Mouse (Mus musculus): ENCODE results near the gene Tfap2d. TPM values are rescaled to one million over a fixed set of nuclear protein-coding genes. Genes with fewer than 3 reads are reported as not detected.

Tfap2d gene
- polyA plus RNA-seq, 1 experiment from 2014 or later: 9.6 TPM

DNA sequence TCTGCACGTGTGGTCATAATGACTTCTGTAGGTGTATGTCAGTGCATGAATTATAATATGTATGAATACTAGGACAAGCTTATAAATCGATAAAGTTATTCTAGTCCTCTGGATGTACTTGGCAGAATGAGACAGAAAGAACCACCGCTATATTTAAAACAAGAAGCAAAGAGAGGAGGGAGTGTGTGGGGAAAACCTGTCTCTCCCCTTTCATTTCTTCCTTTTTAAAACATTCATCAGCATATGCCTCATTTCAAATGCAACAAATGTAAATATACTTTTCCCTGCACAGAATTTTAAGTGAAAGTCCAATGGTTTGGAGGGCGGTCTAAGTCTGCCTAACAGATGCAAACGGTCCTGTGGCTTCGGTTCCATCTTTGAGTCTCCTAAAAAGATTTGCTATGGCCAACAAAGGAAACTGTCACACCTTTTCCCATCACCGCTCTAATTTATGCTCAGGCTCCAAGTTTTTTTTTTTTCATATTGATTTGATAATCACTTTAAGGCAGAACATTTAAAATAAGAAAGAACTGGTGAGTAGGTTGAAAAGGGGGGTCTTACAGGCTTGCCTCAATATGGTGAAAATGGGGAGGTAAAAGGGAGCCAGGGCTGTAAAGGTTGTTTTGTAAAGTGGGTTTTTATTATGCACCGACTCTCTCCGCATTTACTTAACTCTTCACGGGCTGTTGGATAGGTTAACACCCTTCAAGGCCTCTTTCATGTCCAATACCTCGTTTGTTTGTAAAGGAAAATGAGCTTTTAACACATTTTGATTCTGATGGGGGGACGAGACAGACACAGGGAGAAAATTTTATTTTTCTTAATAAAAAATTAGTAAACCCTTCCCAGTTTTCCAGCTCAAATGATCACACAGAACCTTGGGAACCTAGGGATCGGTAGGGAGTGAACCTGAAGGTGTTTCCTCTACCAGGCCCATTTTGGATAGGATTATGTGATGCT lies 4.3 kb downstream of the Tfap2d start:
- ATAC-seq (peak; percentile 19), DNase-seq (ENCODE audit: low spot score) (no peak)
- Histone ChIP-seq H3K4me3 (ENCODE audit: low read depth, low read length) (no peak overlapping the region), H3K4me2 (ENCODE audit: low read length) (peak overlapping the region; percentile 12; the same call in 1 of the 2 replicates), H3K27ac (ENCODE audit: low read depth, low read length) (0 out of 2 replicates have a peak overlapping the region, but pooled peaks have one; percentile 11), H3K27me3 (replicated peaks; ENCODE audit: control insufficient read depth, insufficient read depth, low read length) (peaks cover 91% of the 10 kb centered on the region), H3K4me1 (ENCODE audit: control insufficient read depth, insufficient read depth, low read length) (no peaks in the 10 kb centered on the region), H3K9ac (ENCODE audit: low read length) (no peak overlapping the region), H3K36me3 (ENCODE audit: control insufficient read depth, insufficient read depth, low read length) (no peaks in the 10 kb centered on the region), H3K9me3 (replicated peaks; ENCODE audit: control insufficient read depth, low read length) (no peaks in the 10 kb centered on the region)
- under 1% methylated on average over 13 of the region's 13 CpGs for WGBS

DNA sequence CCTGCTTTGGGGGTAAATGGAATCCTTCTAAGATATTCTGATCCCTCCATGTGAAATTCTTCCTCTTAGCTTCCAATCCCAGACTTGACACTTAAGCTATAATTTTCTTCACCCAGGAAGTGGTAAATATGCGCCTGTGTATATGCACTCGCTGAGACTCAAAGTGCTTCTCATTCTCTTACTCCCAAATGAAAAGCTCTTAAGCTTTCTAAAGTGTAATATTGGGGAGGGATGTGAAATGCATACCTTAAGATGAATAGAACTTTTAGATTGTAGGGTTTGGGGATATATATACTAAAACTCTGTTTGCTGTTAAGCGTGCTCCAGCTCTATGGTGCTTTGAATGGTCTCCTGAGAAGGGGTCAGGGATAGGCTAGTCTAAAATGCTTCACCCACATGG lies 5.0 kb downstream of the Tfap2d start:
- H3K36me3 ChIP-seq (ENCODE audit: control insufficient read depth, insufficient read depth, low read length): no peaks in the 10 kb centered on the region
- peak overlapping the region; percentile 12; the same call in 1 of the 2 replicates for H3K4me2 ChIP-seq (ENCODE audit: low read length)
- DNase-seq (ENCODE audit: low spot score) (no peak), ATAC-seq (no peak)
- H3K9ac ChIP-seq (ENCODE audit: low read length): no peak overlapping the region
- no peaks in the 10 kb centered on the region for H3K4me1 ChIP-seq (ENCODE audit: control insufficient read depth, insufficient read depth, low read length)
- H3K4me3 ChIP-seq (ENCODE audit: low read depth, low read length): no peak overlapping the region
- 0 out of 2 replicates have a peak overlapping the region, but pooled peaks have one; percentile 11 for H3K27ac ChIP-seq (ENCODE audit: low read depth, low read length)
- H3K27me3 ChIP-seq (replicated peaks; ENCODE audit: control insufficient read depth, insufficient read depth, low read length): peaks cover 92% of the 10 kb centered on the region
- 3% methylated on average over 3 of the region's 3 CpGs for WGBS
- no peaks in the 10 kb centered on the region for H3K9me3 ChIP-seq (replicated peaks; ENCODE audit: control insufficient read depth, low read length)

DNA sequence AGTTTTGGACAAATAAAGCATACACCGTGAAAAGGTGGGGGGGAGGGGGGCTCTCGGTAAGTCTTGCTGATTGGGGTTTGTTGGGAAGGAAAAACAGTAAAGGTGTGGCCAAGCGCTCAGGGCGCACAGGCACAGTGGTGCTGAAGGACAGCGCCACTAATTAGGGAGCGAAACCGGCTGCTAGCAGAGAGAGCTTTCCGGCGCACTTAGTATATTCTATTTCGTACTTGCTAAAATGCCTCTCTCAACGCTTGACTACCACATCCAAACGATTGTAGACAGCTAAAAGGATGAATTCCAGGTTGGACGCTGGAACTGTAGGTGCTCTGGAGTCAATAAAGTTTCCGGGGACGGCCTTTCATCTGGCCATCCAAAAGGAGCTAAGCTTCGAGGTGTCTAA lies 6.9 kb downstream of the Tfap2d start:
- peak; percentile 64 for DNase-seq (ENCODE audit: low spot score)
- Histone ChIP-seq H3K4me2 (ENCODE audit: low read length) (0 out of 2 replicates have a peak overlapping the region, but pooled peaks have one; percentile 2), H3K36me3 (ENCODE audit: control insufficient read depth, insufficient read depth, low read length) (no peaks in the 10 kb centered on the region), H3K9ac (ENCODE audit: low read length) (no peak overlapping the region), H3K27me3 (replicated peaks; ENCODE audit: control insufficient read depth, insufficient read depth, low read length) (peaks cover 79% of the 10 kb centered on the region), H3K9me3 (replicated peaks; ENCODE audit: control insufficient read depth, low read length) (no peaks in the 10 kb centered on the region), H3K4me1 (ENCODE audit: control insufficient read depth, insufficient read depth, low read length) (no peaks in the 10 kb centered on the region), H3K27ac (ENCODE audit: low read depth, low read length) (no peak overlapping the region), H3K4me3 (ENCODE audit: low read depth, low read length) (no peak overlapping the region)
- WGBS: under 1% methylated on average over 16 of the region's 16 CpGs
- ATAC-seq: no peak

DNA sequence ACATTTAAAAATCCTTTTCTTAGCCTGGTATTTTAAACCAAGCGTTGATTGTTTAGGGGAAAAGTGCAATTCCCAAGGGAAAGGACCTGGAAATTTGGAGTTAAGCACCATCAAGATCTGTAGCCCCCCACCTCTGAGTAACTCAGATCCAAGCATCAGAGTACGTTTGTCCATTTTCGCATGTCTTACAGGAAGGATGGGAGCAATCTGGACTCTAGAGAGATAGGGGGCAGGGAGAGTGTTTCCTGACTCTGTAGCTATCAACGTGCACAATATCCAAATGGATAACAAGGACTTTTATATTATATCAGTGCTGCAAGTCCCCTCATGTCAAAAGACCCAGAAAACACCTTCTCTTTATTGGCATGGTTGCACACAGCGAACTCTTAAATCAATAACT lies 7.4 kb downstream of the Tfap2d start:
- Histone ChIP-seq H3K9me3 (replicated peaks; ENCODE audit: control insufficient read depth, low read length) (no peaks in the 10 kb centered on the region), H3K9ac (ENCODE audit: low read length) (no peak overlapping the region), H3K27me3 (replicated peaks; ENCODE audit: control insufficient read depth, insufficient read depth, low read length) (peaks cover 75% of the 10 kb centered on the region), H3K27ac (ENCODE audit: low read depth, low read length) (no peak overlapping the region), H3K4me1 (ENCODE audit: control insufficient read depth, insufficient read depth, low read length) (no peaks in the 10 kb centered on the region), H3K4me2 (ENCODE audit: low read length) (no peak overlapping the region), H3K4me3 (ENCODE audit: low read depth, low read length) (no peak overlapping the region), H3K36me3 (ENCODE audit: control insufficient read depth, insufficient read depth, low read length) (no peaks in the 10 kb centered on the region)
- WGBS: under 1% methylated on average over 5 of the region's 5 CpGs
- ATAC-seq (no peak), DNase-seq (ENCODE audit: low spot score) (no peak)

DNA sequence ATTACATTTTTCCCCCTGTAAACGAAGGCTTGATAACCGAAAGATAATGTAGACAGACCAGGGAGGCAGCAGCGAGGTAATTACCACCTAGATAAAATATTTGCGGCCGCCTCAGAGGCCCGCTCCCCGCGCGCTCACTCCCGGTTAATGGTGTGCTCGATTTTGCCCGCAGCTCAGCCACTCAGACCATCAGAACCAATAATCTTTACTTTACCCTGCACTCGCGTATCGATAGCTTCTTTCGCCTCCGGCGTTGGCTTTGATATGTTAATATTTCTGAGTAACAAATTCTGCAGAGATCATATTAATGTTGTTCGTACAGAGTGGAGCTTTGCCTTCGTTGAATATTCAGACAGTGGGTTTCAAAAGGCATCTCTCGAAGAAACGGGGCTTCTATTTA lies 8.2 kb downstream of the Tfap2d start:
- H3K9ac ChIP-seq (ENCODE audit: low read length): no peak overlapping the region
- no peak overlapping the region for H3K27ac ChIP-seq (ENCODE audit: low read depth, low read length)
- no peaks in the 10 kb centered on the region for H3K4me1 ChIP-seq (ENCODE audit: control insufficient read depth, insufficient read depth, low read length)
- no peaks in the 10 kb centered on the region for H3K36me3 ChIP-seq (ENCODE audit: control insufficient read depth, insufficient read depth, low read length)
- whole genome bisulfite sequencing: 1% methylated on average over 22 of the region's 22 CpGs
- peaks cover 70% of the 10 kb centered on the region for H3K27me3 ChIP-seq (replicated peaks; ENCODE audit: control insufficient read depth, insufficient read depth, low read length)
- no peaks in the 10 kb centered on the region for H3K9me3 ChIP-seq (replicated peaks; ENCODE audit: control insufficient read depth, low read length)
- DNase-seq (ENCODE audit: low spot score): no peak
- no peak overlapping the region for H3K4me3 ChIP-seq (ENCODE audit: low read depth, low read length)
- no peak for ATAC-seq
- no peak overlapping the region for H3K4me2 ChIP-seq (ENCODE audit: low read length)

DNA sequence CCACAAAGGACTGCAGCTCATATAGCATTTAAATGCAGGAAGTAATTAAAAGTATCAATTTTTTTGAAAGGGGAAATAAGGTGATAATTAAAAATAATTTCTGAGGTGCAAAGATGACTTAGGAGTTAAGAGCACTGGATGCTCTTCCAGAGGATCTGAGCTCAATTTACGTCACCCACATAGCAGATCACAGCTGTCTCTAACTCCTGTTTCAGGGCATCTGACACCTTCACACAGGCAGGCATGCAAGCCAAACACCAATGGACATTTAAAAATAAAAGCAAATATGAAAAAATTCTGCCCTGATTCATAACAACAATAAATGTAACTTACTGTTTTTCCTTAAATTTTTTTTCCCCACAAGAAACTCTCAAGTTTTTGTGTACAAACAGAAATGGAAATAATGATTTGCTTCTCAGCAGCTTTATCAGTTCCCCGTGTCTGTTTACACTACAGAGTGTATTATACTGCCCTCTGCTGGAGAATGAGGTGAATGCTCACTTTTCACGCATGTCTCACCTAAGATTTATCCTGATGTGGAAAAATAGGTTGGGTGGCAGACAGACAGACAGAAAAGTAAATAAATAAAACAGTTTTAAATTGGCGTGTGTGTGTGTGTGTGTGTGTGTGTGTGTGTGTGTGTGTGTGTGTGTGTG lies 76.0 kb downstream of the Tfap2d start:
- DNase-seq (ENCODE audit: low spot score) (peak; percentile 88), ATAC-seq (peak; percentile 79)
- H3K9ac ChIP-seq (ENCODE audit: low read length): no peak overlapping the region
- no peaks in the 10 kb centered on the region for H3K4me1 ChIP-seq (ENCODE audit: control insufficient read depth, insufficient read depth, low read length)
- H3K27ac ChIP-seq (ENCODE audit: low read depth, low read length): no peak overlapping the region
- no peaks in the 10 kb centered on the region for H3K27me3 ChIP-seq (replicated peaks; ENCODE audit: control insufficient read depth, insufficient read depth, low read length)
- H3K4me3 ChIP-seq (ENCODE audit: low read depth, low read length): no peak overlapping the region
- 11% methylated on average over 4 of the region's 4 CpGs for WGBS
- no peak overlapping the region for H3K4me2 ChIP-seq (ENCODE audit: low read length)
- H3K9me3 ChIP-seq (replicated peaks; ENCODE audit: control insufficient read depth, low read length): no peaks in the 10 kb centered on the region
- H3K36me3 ChIP-seq (ENCODE audit: control insufficient read depth, insufficient read depth, low read length): no peaks in the 10 kb centered on the region

DNA sequence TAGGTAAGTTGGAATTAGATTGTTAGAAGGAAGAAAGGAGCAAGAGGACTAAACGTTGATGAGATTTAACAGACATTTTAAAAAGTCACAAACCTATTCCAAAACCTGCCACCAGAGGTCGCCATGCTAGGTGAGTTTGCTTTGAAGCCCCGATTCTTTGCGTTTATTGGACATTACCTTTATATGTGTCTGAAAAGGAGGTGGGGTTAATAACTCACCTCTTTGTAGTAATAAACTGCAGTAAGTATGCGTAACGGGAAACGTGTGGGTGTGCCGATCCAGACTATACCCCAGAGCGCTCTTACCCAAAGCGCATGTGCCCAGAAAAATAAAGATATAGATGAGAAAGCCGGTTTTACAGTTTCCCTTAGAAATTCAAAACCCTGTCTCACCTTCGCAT lies 102.8 kb downstream of the Tfap2d start:
- ATAC-seq (peak; percentile 64), DNase-seq (ENCODE audit: low spot score) (peak; percentile 73)
- no peak overlapping the region for H3K27ac ChIP-seq (ENCODE audit: low read depth, low read length)
- H3K4me3 ChIP-seq (ENCODE audit: low read depth, low read length): peak overlapping the region; percentile 8
- no peaks in the 10 kb centered on the region for H3K36me3 ChIP-seq (ENCODE audit: control insufficient read depth, insufficient read depth, low read length)
- no peaks in the 10 kb centered on the region for H3K4me1 ChIP-seq (ENCODE audit: control insufficient read depth, insufficient read depth, low read length)
- H3K9ac ChIP-seq (ENCODE audit: low read length): no peak overlapping the region
- peaks cover 23% of the 10 kb centered on the region for H3K27me3 ChIP-seq (replicated peaks; ENCODE audit: control insufficient read depth, insufficient read depth, low read length)
- H3K9me3 ChIP-seq (replicated peaks; ENCODE audit: control insufficient read depth, low read length): no peaks in the 10 kb centered on the region
- peak overlapping the region; percentile 50 for H3K4me2 ChIP-seq (ENCODE audit: low read length)
- 2% methylated on average over 12 of the region's 12 CpGs for WGBS

DNA sequence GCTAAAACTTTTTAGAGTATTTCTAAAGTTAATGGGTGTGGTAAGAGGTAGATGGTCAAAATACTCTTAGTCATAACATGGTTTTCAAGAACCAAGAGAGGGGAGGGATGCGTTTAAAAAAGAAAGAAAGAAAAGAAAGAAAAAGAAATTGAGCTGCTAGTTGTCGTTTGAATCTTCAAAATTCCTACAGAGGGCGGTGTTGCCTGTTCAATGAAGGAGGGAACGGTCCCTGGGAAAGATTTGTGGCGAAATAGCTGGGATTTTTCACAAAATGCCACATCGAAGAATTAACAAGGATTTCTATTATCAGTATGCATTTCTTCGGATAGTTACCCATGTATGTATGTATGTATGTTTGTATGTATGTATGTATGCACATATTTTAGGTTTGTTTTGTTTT lies 103.4 kb downstream of the Tfap2d start:
- peak overlapping the region; percentile 8 for H3K4me3 ChIP-seq (ENCODE audit: low read depth, low read length)
- no peak overlapping the region for H3K27ac ChIP-seq (ENCODE audit: low read depth, low read length)
- peaks cover 29% of the 10 kb centered on the region for H3K27me3 ChIP-seq (replicated peaks; ENCODE audit: control insufficient read depth, insufficient read depth, low read length)
- 1% methylated on average over 7 of the region's 7 CpGs for WGBS
- DNase-seq (ENCODE audit: low spot score) (peak; percentile 74), ATAC-seq (peak; percentile 36; the same call in 1 of the 2 replicates)
- H3K4me1 ChIP-seq (ENCODE audit: control insufficient read depth, insufficient read depth, low read length): no peaks in the 10 kb centered on the region
- no peak overlapping the region for H3K9ac ChIP-seq (ENCODE audit: low read length)
- H3K36me3 ChIP-seq (ENCODE audit: control insufficient read depth, insufficient read depth, low read length): no peaks in the 10 kb centered on the region
- H3K4me2 ChIP-seq (ENCODE audit: low read length): peak overlapping the region; percentile 50; the same call in 1 of the 2 replicates
- no peaks in the 10 kb centered on the region for H3K9me3 ChIP-seq (replicated peaks; ENCODE audit: control insufficient read depth, low read length)

All from forebrain, embryonic 14.5 days (tissue).